Mouse (Mus musculus): ENCODE measurements at regions not wholly inside any gene's neighbourhood (a gene's known extent, or its start where the extent isn't known, plus 50 kb on each side); places are given as distances from the start of the nearest gene placed in this dataset.

DNA sequence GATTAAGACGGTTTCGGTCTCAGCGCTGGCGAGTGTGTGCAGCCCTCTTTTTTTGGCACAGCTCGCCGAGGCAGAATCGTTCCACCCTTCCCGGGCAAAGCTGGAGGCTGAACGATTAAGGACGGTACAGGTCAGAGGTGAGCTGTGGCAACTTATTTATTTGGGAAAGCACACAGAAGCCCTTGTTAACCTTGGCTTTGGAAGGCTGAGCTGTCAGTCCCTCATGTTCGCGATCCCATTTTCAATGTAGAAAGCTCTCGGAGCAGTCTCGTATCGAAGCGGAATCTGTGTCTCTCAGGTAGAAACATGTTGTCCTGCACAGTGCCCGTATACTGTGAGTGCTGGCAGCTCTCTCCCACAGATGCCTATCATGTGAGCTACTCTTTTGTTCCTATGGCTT lies 280.2 kb downstream of the Klf5 start:
- TF ChIP-seq CTCF (IDR thresholded peaks at IDR 0.05; ENCODE audit: low read depth), result no peak
- no peak for TF ChIP-seq EP300 (IDR thresholded peaks at IDR 0.05; ENCODE audit: low read depth)

Data from heart, postnatal 0 days (tissue).